In the genomic region with DNA sequence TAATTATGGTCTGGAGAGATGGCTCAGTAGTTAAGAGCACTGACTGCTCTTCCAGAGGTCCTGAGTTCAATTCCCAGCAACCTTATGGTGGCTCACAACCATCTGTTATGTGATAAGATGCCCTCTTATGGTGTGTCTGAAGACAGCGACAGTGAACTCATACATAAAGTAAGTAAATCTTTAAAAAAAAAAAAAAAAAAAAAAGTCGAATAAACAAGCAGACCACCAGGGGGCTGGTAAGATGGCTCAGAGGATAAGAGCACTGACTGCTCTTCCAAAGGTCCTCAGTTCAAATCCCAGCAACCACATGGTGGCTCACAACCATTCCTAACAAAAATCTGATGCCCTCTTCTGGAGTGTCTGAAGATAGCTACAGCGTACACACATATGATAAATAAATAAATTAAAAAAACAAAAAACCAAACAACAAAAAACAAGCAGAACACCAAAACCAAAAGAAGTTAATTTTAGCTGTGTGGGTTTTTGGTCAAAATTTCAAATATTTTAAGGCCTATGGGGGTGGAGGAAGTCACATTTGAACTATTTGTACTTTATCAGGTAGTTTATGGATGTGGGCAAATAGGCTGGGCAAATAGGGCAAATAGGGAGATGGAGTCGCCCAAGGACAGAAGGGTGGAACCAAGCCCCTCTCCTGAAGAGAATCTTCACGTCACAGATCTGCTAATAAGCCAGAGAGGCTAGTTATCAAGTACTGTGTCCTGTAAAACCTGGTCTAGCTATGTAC, we compare ENCODE assay signal across 8 mouse cellular contexts. TPM values are rescaled to one million over a fixed set of nuclear protein-coding genes. Genes with fewer than 3 reads are reported as not detected.
DNase-seq lines count a peak whose midpoint lies in the region; ATAC-seq and TF ChIP-seq lines count a peak whose summit lies in the region.
"Not testable (repeated sequence)": the region's sequence is repeated elsewhere in the genome, so short reads cannot be mapped to it uniquely, and the experiment has no call there.

No protein-coding gene starts in this region.

- not testable (repeated sequence) for TF ChIP-seq EP300 in heart, adult 2 months (IDR thresholded peaks at IDR 0.05; ENCODE audit: insufficient read depth, low read depth, low read length)

- not testable (repeated sequence) for H3K4me1 ChIP-seq in ES-E14 (ENCODE audit: control insufficient read depth in 2 of 2, insufficient read depth in 2 of 2, low read length in 2 of 2, poor library complexity in 1 of 2); heart, adult 2 months (ENCODE audit: control insufficient read depth, insufficient read depth, low read length); limb, embryonic 11.5 days (ENCODE audit: control insufficient read depth, insufficient read depth, low read length)
- H3K4me1 ChIP-seq in embryonic facial prominence, embryonic 12.5 days: peaks cover 13% of the 10 kb centered on the region
- peaks cover 13% of the 10 kb centered on the region for H3K4me1 ChIP-seq in hindbrain, embryonic 16.5 days (ENCODE audit: control insufficient read depth, insufficient read depth, low read depth, low read length)
- peaks cover 11% of the 10 kb centered on the region for H3K4me1 ChIP-seq in lung, embryonic 16.5 days (replicated peaks; ENCODE audit: control insufficient read depth, insufficient read depth, low read length)
- H3K4me1 ChIP-seq in neural tube, embryonic 12.5 days: peaks cover 14% of the 10 kb centered on the region

- peak; percentile 39 for TF ChIP-seq CTCF in heart, adult 2 months (IDR thresholded peaks at IDR 0.05)

- H3K9me3 ChIP-seq in ES-E14 (ENCODE audit: control insufficient read depth, insufficient read depth, low read depth, low read length); embryonic facial prominence, embryonic 12.5 days; hindbrain, embryonic 16.5 days (ENCODE audit: control insufficient read depth, low read length); limb, embryonic 11.5 days (ENCODE audit: control insufficient read depth, low read length); lung, embryonic 16.5 days (ENCODE audit: control insufficient read depth, low read length); neural tube, embryonic 12.5 days: not testable (repeated sequence)

- not testable (repeated sequence) for TF ChIP-seq POLR2A in heart, adult 2 months (IDR thresholded peaks at IDR 0.05; ENCODE audit: insufficient read depth, low read depth, low read length)

- WGBS in embryonic facial prominence, embryonic 12.5 days: 38% methylated on average over 5 of the region's 5 CpGs
- 36% methylated on average over 5 of the region's 5 CpGs for WGBS in heart, adult 2 months
- 28% methylated on average over 5 of the region's 5 CpGs for WGBS in hindbrain, embryonic 16.5 days
- 39% methylated on average over 5 of the region's 5 CpGs for WGBS in limb, embryonic 11.5 days
- 23% methylated on average over 5 of the region's 5 CpGs for WGBS in lung, embryonic 16.5 days
- WGBS in neural tube, embryonic 12.5 days: 43% methylated on average over 5 of the region's 5 CpGs

- not testable (repeated sequence) for H3K27me3 ChIP-seq in embryonic facial prominence, embryonic 12.5 days; heart, adult 2 months (ENCODE audit: control insufficient read depth, insufficient read depth, low read length); hindbrain, embryonic 16.5 days (replicated peaks; ENCODE audit: control insufficient read depth, insufficient read depth, low read length); limb, embryonic 11.5 days (ENCODE audit: control insufficient read depth, insufficient read depth, low read length); lung, embryonic 16.5 days (ENCODE audit: control insufficient read depth, insufficient read depth, low read depth, low read length); neural tube, embryonic 12.5 days (replicated peaks)

- ATAC-seq in embryonic facial prominence, embryonic 12.5 days (ENCODE audit: insufficient number of reproducible peaks, insufficient read depth, low FRiP score, low TSS enrichment); hindbrain, embryonic 16.5 days; limb, embryonic 11.5 days (ENCODE audit: insufficient number of reproducible peaks, low FRiP score, low TSS enrichment, low read depth); lung, embryonic 16.5 days (ENCODE audit: low read depth); neural tube, embryonic 12.5 days (ENCODE audit: low FRiP score, low read depth): not testable (repeated sequence)

- H3K79me2 ChIP-seq in heart, adult 2 months (replicated peaks; ENCODE audit: control insufficient read depth, insufficient read depth, low read length): not testable (repeated sequence)

- DNase-seq in ES-E14 (ENCODE audit: low read depth, low spot score); heart, adult 2 months; limb, embryonic 11.5 days (ENCODE audit: low spot score): not testable (repeated sequence)
- DNase-seq in thymus, postnatal 4 days: peak; percentile 41

- H3K4me2 ChIP-seq in embryonic facial prominence, embryonic 12.5 days (replicated peaks): peak overlapping the region; percentile 63
- H3K4me2 ChIP-seq in hindbrain, embryonic 16.5 days (ENCODE audit: low read length): peak overlapping the region; percentile 80
- H3K4me2 ChIP-seq in limb, embryonic 11.5 days (ENCODE audit: low read depth, severe bottlenecking): peak overlapping the region; percentile 81
- H3K4me2 ChIP-seq in lung, embryonic 16.5 days (ENCODE audit: low read depth, low read length): peak overlapping the region; percentile 74
- peak overlapping the region; percentile 80 for H3K4me2 ChIP-seq in neural tube, embryonic 12.5 days (replicated peaks)

- H3K36me3 ChIP-seq in ES-E14 (ENCODE audit: control insufficient read depth, insufficient read depth, low read length, poor library complexity, severe bottlenecking): peaks cover 16% of the 10 kb centered on the region
- peaks cover 46% of the 10 kb centered on the region for H3K36me3 ChIP-seq in embryonic facial prominence, embryonic 12.5 days
- not testable (repeated sequence) for H3K36me3 ChIP-seq in heart, adult 2 months (ENCODE audit: control insufficient read depth, insufficient read depth, low read length)
- H3K36me3 ChIP-seq in hindbrain, embryonic 16.5 days (ENCODE audit: control insufficient read depth, insufficient read depth, low read length): peaks cover 15% of the 10 kb centered on the region
- peaks cover 17% of the 10 kb centered on the region for H3K36me3 ChIP-seq in limb, embryonic 11.5 days (ENCODE audit: control insufficient read depth, insufficient read depth, low read length)
- H3K36me3 ChIP-seq in lung, embryonic 16.5 days (ENCODE audit: control insufficient read depth, insufficient read depth, low read length): peaks cover 32% of the 10 kb centered on the region
- peaks cover 43% of the 10 kb centered on the region for H3K36me3 ChIP-seq in neural tube, embryonic 12.5 days

- H3K9ac ChIP-seq in ES-E14 (ENCODE audit: insufficient read depth, low read depth, low read length, poor library complexity, severe bottlenecking): peak overlapping the region; percentile 28; the same call in 1 of the 2 replicates
- peak overlapping the region; percentile 61 for H3K9ac ChIP-seq in embryonic facial prominence, embryonic 12.5 days
- H3K9ac ChIP-seq in heart, adult 2 months (ENCODE audit: low read depth, low read length); hindbrain, embryonic 16.5 days (ENCODE audit: low read depth, low read length): not testable (repeated sequence)
- 0 out of 2 replicates have a peak overlapping the region, but pooled peaks have one; percentile 24 for H3K9ac ChIP-seq in limb, embryonic 11.5 days (ENCODE audit: low read length)
- H3K9ac ChIP-seq in lung, embryonic 16.5 days (ENCODE audit: low read length): peak overlapping the region; percentile 85
- peak overlapping the region; percentile 70; the same call in 1 of the 2 replicates for H3K9ac ChIP-seq in neural tube, embryonic 12.5 days

- peak overlapping the region; percentile 92 to 97; a peak in 3 of 4 replicates for H3K4me3 ChIP-seq in ES-E14 (ENCODE audit: insufficient read depth in 1 of 2, low read depth in 1 of 2, low read length in 2 of 2, poor library complexity in 1 of 2, severe bottlenecking in 1 of 2)
- H3K4me3 ChIP-seq in embryonic facial prominence, embryonic 12.5 days: peak overlapping the region; percentile 80
- peak overlapping the region; percentile 58 for H3K4me3 ChIP-seq in heart, adult 2 months
- peak overlapping the region; percentile 97 for H3K4me3 ChIP-seq in hindbrain, embryonic 16.5 days (ENCODE audit: low read length)
- H3K4me3 ChIP-seq in limb, embryonic 11.5 days (ENCODE audit: low read depth, low read length): peak overlapping the region; percentile 95
- peak overlapping the region; percentile 97 for H3K4me3 ChIP-seq in lung, embryonic 16.5 days (ENCODE audit: low read length)
- H3K4me3 ChIP-seq in neural tube, embryonic 12.5 days: peak overlapping the region; percentile 68

- not testable (repeated sequence) for H3K27ac ChIP-seq in ES-E14 (ENCODE audit: insufficient read depth, low read depth, low read length, poor library complexity, severe bottlenecking); embryonic facial prominence, embryonic 12.5 days; hindbrain, embryonic 16.5 days (ENCODE audit: low read depth, low read length); limb, embryonic 11.5 days (replicated peaks; ENCODE audit: low read depth, low read length); neural tube, embryonic 12.5 days
- peak overlapping the region; percentile 84 for H3K27ac ChIP-seq in heart, adult 2 months
- H3K27ac ChIP-seq in lung, embryonic 16.5 days (ENCODE audit: low read length): peak overlapping the region; percentile 87

- in situ Hi-C loops in ES-E14 (cut with MboI; ENCODE audit: low sequenced_read_pairs in 2 of 2, unreplicated experiment in 2 of 2): not testable (repeated sequence)

- intact Hi-C loops in heart, adult 2 months (cut with DNase I): loop anchor here (1.0 kb wide), 1 partner anchor 11 kb away; a partner anchor contains a TSS

RNA-seq across cellular contexts. Expression of a gene that starts 1.1 kb away (rescaled TPM):
- total RNA-seq in ES-E14 (2012; rRNA removed): 22.8 and 30.7 TPM in 2 replicates
- 17.4 and 18.3 TPM in 2 replicates for polyA plus RNA-seq in embryonic facial prominence, embryonic 12.5 days (2016; fragmentation: Nextera tagmentation; extraction: Ambion mirVana)
- total RNA-seq in heart, adult 2 months (2021): 1 to 10 TPM; 6.2 to 7.5 TPM
- 5.3 and 7.7 TPM in 2 replicates for polyA plus RNA-seq in heart, adult 2 months (2012; rRNA removed)
- polyA plus RNA-seq in hindbrain, embryonic 16.5 days (2015; fragmentation: Nextera tagmentation; extraction: Ambion mirVana): 25.1 TPM in 2 replicates
- polyA plus RNA-seq in limb, embryonic 11.5 days (2014; fragmentation: Nextera tagmentation; extraction: Ambion mirVana): 14.4 and 15.3 TPM in 2 replicates
- 11.2 and 12.0 TPM in 2 replicates for polyA plus RNA-seq in lung, embryonic 16.5 days (2015; fragmentation: Nextera tagmentation; extraction: Ambion mirVana)
- 21.9 and 22.0 TPM in 2 replicates for polyA plus RNA-seq in neural tube, embryonic 12.5 days (2016; fragmentation: Nextera tagmentation; extraction: Ambion mirVana)

RNA-seq across cellular contexts. Expression of a gene that starts 11.0 kb away (rescaled TPM):
- total RNA-seq in ES-E14 (2012; rRNA removed): 212 and 224 TPM in 2 replicates
- polyA plus RNA-seq in embryonic facial prominence, embryonic 12.5 days (2016; fragmentation: Nextera tagmentation; extraction: Ambion mirVana): 453 and 479 TPM in 2 replicates
- 100 to 1,000 TPM; 167 to 194 TPM for total RNA-seq in heart, adult 2 months (2021)
- 80.9 and 150 TPM in 2 replicates for polyA plus RNA-seq in heart, adult 2 months (2012; rRNA removed)
- 342 and 347 TPM in 2 replicates for polyA plus RNA-seq in hindbrain, embryonic 16.5 days (2015; fragmentation: Nextera tagmentation; extraction: Ambion mirVana)
- 501 and 517 TPM in 2 replicates for polyA plus RNA-seq in limb, embryonic 11.5 days (2014; fragmentation: Nextera tagmentation; extraction: Ambion mirVana)
- 599 and 611 TPM in 2 replicates for polyA plus RNA-seq in lung, embryonic 16.5 days (2015; fragmentation: Nextera tagmentation; extraction: Ambion mirVana)
- polyA plus RNA-seq in neural tube, embryonic 12.5 days (2016; fragmentation: Nextera tagmentation; extraction: Ambion mirVana): 389 and 400 TPM in 2 replicates

RNA-seq across cellular contexts. Expression of a gene that starts 20.3 kb away (rescaled TPM):
- total RNA-seq in ES-E14 (2012; rRNA removed): 8.6 and 10.1 TPM in 2 replicates
- polyA plus RNA-seq in embryonic facial prominence, embryonic 12.5 days (2016; fragmentation: Nextera tagmentation; extraction: Ambion mirVana): 29.2 and 29.6 TPM in 2 replicates
- total RNA-seq in heart, adult 2 months (2021): 100 to 1,000 TPM; 189 to 251 TPM
- 166 and 182 TPM in 2 replicates for polyA plus RNA-seq in heart, adult 2 months (2012; rRNA removed)
- polyA plus RNA-seq in hindbrain, embryonic 16.5 days (2015; fragmentation: Nextera tagmentation; extraction: Ambion mirVana): 13.9 and 14.5 TPM in 2 replicates
- 30.0 and 30.7 TPM in 2 replicates for polyA plus RNA-seq in limb, embryonic 11.5 days (2014; fragmentation: Nextera tagmentation; extraction: Ambion mirVana)
- 17.1 and 18.6 TPM in 2 replicates for polyA plus RNA-seq in lung, embryonic 16.5 days (2015; fragmentation: Nextera tagmentation; extraction: Ambion mirVana)
- polyA plus RNA-seq in neural tube, embryonic 12.5 days (2016; fragmentation: Nextera tagmentation; extraction: Ambion mirVana): 18.1 and 19.8 TPM in 2 replicates

RNA-seq across cellular contexts. Expression of a gene that starts 27.4 kb away (rescaled TPM):
- 51.5 and 60.4 TPM in 2 replicates for total RNA-seq in ES-E14 (2012; rRNA removed)
- 71.6 and 72.6 TPM in 2 replicates for polyA plus RNA-seq in embryonic facial prominence, embryonic 12.5 days (2016; fragmentation: Nextera tagmentation; extraction: Ambion mirVana)
- total RNA-seq in heart, adult 2 months (2021): 10 to 100 TPM; 23.5 to 27.6 TPM
- 18.4 and 24.7 TPM in 2 replicates for polyA plus RNA-seq in heart, adult 2 months (2012; rRNA removed)
- polyA plus RNA-seq in hindbrain, embryonic 16.5 days (2015; fragmentation: Nextera tagmentation; extraction: Ambion mirVana): 64.1 and 66.3 TPM in 2 replicates
- polyA plus RNA-seq in limb, embryonic 11.5 days (2014; fragmentation: Nextera tagmentation; extraction: Ambion mirVana): 83.1 and 85.1 TPM in 2 replicates
- 68.8 and 71.1 TPM in 2 replicates for polyA plus RNA-seq in lung, embryonic 16.5 days (2015; fragmentation: Nextera tagmentation; extraction: Ambion mirVana)
- 75.7 and 76.2 TPM in 2 replicates for polyA plus RNA-seq in neural tube, embryonic 12.5 days (2016; fragmentation: Nextera tagmentation; extraction: Ambion mirVana)

RNA-seq across cellular contexts. Expression of a gene that starts 27.4 kb away (rescaled TPM):
- total RNA-seq in ES-E14 (2012; rRNA removed): 71.5 and 74.1 TPM in 2 replicates
- 75.8 and 76.3 TPM in 2 replicates for polyA plus RNA-seq in embryonic facial prominence, embryonic 12.5 days (2016; fragmentation: Nextera tagmentation; extraction: Ambion mirVana)
- total RNA-seq in heart, adult 2 months (2021): 10 to 100 TPM; 19.4 to 20.4 TPM
- 29.0 and 39.2 TPM in 2 replicates for polyA plus RNA-seq in heart, adult 2 months (2012; rRNA removed)
- polyA plus RNA-seq in hindbrain, embryonic 16.5 days (2015; fragmentation: Nextera tagmentation; extraction: Ambion mirVana): 36.3 and 40.2 TPM in 2 replicates
- 98.7 and 107 TPM in 2 replicates for polyA plus RNA-seq in limb, embryonic 11.5 days (2014; fragmentation: Nextera tagmentation; extraction: Ambion mirVana)
- polyA plus RNA-seq in lung, embryonic 16.5 days (2015; fragmentation: Nextera tagmentation; extraction: Ambion mirVana): 52.1 and 54.4 TPM in 2 replicates
- polyA plus RNA-seq in neural tube, embryonic 12.5 days (2016; fragmentation: Nextera tagmentation; extraction: Ambion mirVana): 62.0 and 71.2 TPM in 2 replicates
